Mouse (Mus musculus): ENCODE results near the gene Slc29a3. TPM values are rescaled to one million over a fixed set of nuclear protein-coding genes. Genes with fewer than 3 reads are reported as not detected.

Slc29a3 gene
- polyA plus RNA-seq, 1 experiment from 2014 or later, result 8.0 TPM

DNA sequence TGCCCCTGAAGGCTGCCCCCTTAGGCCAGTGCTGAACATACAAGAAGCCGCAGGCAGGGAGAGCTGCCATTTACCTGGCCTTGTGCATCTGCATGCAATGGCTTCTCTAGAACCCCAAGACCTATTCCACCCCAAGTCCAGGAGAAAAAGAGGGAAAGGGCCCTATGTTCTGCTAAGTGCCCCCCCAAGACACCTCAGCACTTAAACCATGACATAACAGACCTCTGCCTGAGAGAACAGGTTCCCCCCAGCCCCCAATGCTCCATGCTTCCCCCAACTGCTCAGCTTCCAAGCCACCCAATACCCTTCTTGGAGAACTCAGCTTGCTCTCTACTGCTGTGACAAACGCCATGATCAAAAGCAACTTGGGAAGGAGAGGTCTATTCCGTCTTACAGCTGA is 73.7 kb downstream of the Slc29a3 start:
- Histone ChIP-seq H3K27me3 (ENCODE audit: low read depth, poor library complexity, severe bottlenecking) (peaks cover 32% of the 10 kb centered on the region), H3K9me3 (replicated peaks) (no peaks in the 10 kb centered on the region), H3K36me3 (no peaks in the 10 kb centered on the region), H3K27ac (no peak overlapping the region), H3K4me1 (no peaks in the 10 kb centered on the region; the same call in 1 of the 2 replicates), H3K4me3 (no peak overlapping the region)
- WGBS, result 84% methylated on average over 3 of the region's 3 CpGs
- DNase-seq (ENCODE audit: low spot score), result no peak

GRCm38 (mm10) chr10:60677319-60677718 is 75.3 kb downstream of the Slc29a3 start:
- Histone ChIP-seq H3K9me3 (replicated peaks) (no peaks in the 10 kb centered on the region), H3K4me1 (no peaks in the 10 kb centered on the region; the same call in 1 of the 2 replicates), H3K27me3 (ENCODE audit: low read depth, poor library complexity, severe bottlenecking) (peaks cover 15% of the 10 kb centered on the region; the same call in 1 of the 2 replicates), H3K27ac (no peak overlapping the region), H3K36me3 (no peaks in the 10 kb centered on the region), H3K4me3 (no peak overlapping the region)
- DNase-seq (ENCODE audit: low spot score), result no peak
- WGBS, result 69% methylated on average over 4 of the region's 4 CpGs

DNA sequence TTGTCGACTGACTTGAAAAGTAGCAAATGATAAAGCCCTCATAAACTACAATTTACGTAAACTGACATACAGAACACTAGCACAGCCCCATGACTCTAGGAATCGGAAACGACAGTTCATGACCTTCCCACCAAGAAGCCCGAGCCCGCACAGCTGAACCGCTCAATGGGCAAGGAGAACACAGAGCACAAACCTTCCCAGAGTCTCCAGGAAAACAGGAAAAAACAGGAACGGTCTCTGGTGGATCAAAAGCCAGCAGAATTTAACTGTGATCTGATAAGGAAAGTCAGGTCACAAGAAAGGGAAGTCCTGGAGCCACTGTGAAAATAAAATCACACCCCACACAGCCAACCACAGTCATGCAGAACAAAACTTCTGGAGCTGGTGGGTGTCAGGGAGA is 82.4 kb downstream of the Slc29a3 start:
- no peak for DNase-seq (ENCODE audit: low spot score)
- no peaks in the 10 kb centered on the region for H3K27me3 ChIP-seq (ENCODE audit: low read depth, poor library complexity, severe bottlenecking)
- no peaks in the 10 kb centered on the region for H3K9me3 ChIP-seq (replicated peaks)
- H3K4me3 ChIP-seq, result no peak overlapping the region
- H3K4me1 ChIP-seq, result no peaks in the 10 kb centered on the region
- H3K27ac ChIP-seq, result no peak overlapping the region
- H3K36me3 ChIP-seq, result no peaks in the 10 kb centered on the region
- 72% methylated on average over 8 of the region's 8 CpGs for WGBS

GRCm38 (mm10) chr10:60668591-60668990 is 84.0 kb downstream of the Slc29a3 start:
- H3K27ac ChIP-seq, result no peak overlapping the region
- DNase-seq (ENCODE audit: low spot score), result no peak
- H3K4me1 ChIP-seq, result no peaks in the 10 kb centered on the region
- H3K9me3 ChIP-seq (replicated peaks), result no peaks in the 10 kb centered on the region
- no peaks in the 10 kb centered on the region for H3K27me3 ChIP-seq (ENCODE audit: low read depth, poor library complexity, severe bottlenecking)
- H3K4me3 ChIP-seq, result no peak overlapping the region
- 80% methylated on average over 3 of the region's 3 CpGs for WGBS
- no peaks in the 10 kb centered on the region for H3K36me3 ChIP-seq

Other genes with a start within 250 kb of the Slc29a3 start
- 0.26 and 0.36 TPM in 2 replicates for gene Cdh23, start 56.3 kb downstream of the Slc29a3 start, polyA plus RNA-seq (2016; fragmentation: Nextera tagmentation; extraction: Ambion mirVana)
- 10.2 and 11.8 TPM in 2 replicates for gene Unc5b, start 78.8 kb upstream of the Slc29a3 start, polyA plus RNA-seq (2016; fragmentation: Nextera tagmentation; extraction: Ambion mirVana)